Mouse (Mus musculus) liver, postnatal 0 days (tissue): ENCODE measurements around the gene Thsd4.

Source experiments
- CTCF ChIP-seq: sonication (generic); IDR thresholded peaks from 2 replicates; pipeline ENCODE4 v1.5.1; 2016; ENCODE audit warnings: antibody characterized with exemption, low read depth
- EP300 ChIP-seq: IDR thresholded peaks from 2 replicates; pipeline ENCODE4 v1.6.1; 2016; ENCODE audit warnings: antibody characterized with exemption, low read depth, mild to moderate bottlenecking

DNA sequence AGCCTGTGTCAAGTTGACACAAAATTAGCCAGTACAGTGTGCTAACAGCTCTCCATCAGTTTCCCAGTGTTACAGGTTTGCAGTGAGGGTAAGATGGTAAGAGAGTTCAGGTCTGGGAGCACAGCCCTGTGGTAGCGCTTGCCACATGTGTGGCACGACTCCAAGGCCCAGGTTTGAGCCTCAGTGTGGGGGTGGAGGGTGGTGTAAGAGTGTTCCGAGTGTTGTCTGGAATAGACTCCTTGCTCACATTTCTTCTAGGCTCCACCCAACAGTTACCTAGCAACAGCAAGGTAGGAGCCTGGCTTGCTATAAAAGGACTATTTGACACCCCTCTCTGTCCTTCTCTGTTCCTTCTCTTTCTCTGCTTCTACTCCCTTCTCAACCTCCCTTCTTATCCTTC is 557.5 kb downstream of the Thsd4 start:
- TF ChIP-seq EP300 = no peak
- TF ChIP-seq CTCF = no peak
